Mouse (Mus musculus) left cerebral cortex, postnatal 25 days (tissue): ENCODE measurements at regions not wholly inside any gene's neighbourhood (a gene's known extent, or its start where the extent isn't known, plus 50 kb on each side); places are given as distances from the start of the nearest gene placed in this dataset.

Experiments
- DNase-seq, 2 experiments: peaks; one replicate each; pipeline ENCODE4 v3.0.0; 2022; ENCODE audit warnings: low spot score in 2 of 2, mixed read lengths in 1 of 2
- intact Hi-C: fragments of 180-260 bp; cut with DNase I; formaldehyde crosslinking; loops from one replicate; pipeline ENCODE4 v1.15.1; 2025

GRCm38 (mm10) chr6:102977122-102977521, 404.2 kb upstream of the Cntn3 start:
- intact Hi-C loops = loop anchor here (10.0 kb wide), 2 partner anchors 228 to 708 kb away; no protein-coding TSS in a partner anchor
- DNase-seq = no peak

GRCm38 (mm10) chr6:103023326-103023725, 450.4 kb upstream of the Cntn3 start:
- intact Hi-C loops = no loop called here
- DNase-seq = no peak

- peak in 1 of 2 experiments; percentile 15 for DNase-seq
Measured at GRCm38 (mm10) chr6:103024006-103024405, 451.1 kb upstream of the Cntn3 start.

GRCm38 (mm10) chr6:103028150-103028549, 455.2 kb upstream of the Cntn3 start:
- intact Hi-C loops = no loop called here
- peak; percentile 14 to 74 for DNase-seq

More at GRCm38 (mm10) chr6:103024006-103024405, 451.1 kb upstream of the Cntn3 start:
- intact Hi-C loops = no loop called here

- no peak for DNase-seq
- intact Hi-C loops = no loop called here
Measured at GRCm38 (mm10) chr6:103033418-103033817, 460.5 kb upstream of the Cntn3 start.

GRCm38 (mm10) chr6:103033919-103034318, 461.0 kb upstream of the Cntn3 start:
- DNase-seq = no peak
- intact Hi-C loops = no loop called here

- intact Hi-C loops = no loop called here
- DNase-seq = peak; percentile 27 to 81
Measured at GRCm38 (mm10) chr6:103060591-103060990, 449.8 kb upstream of the Chl1 start.

- no peak for DNase-seq
- intact Hi-C loops = loop anchor here (10.0 kb wide), 1 partner anchor 261 kb away; no protein-coding TSS in a partner anchor
Measured at GRCm38 (mm10) chr6:103106189-103106588, 404.2 kb upstream of the Chl1 start.

- DNase-seq = no peak
- intact Hi-C loops = no loop called here
Measured at GRCm38 (mm10) chr6:103119537-103119936, 390.8 kb upstream of the Chl1 start.

- DNase-seq = peak in 1 of 2 experiments; percentile 11
Measured at GRCm38 (mm10) chr6:103140851-103141250, 369.5 kb upstream of the Chl1 start.

GRCm38 (mm10) chr6:103177851-103178250, 332.5 kb upstream of the Chl1 start:
- intact Hi-C loops = no loop called here
- DNase-seq = no peak

More at GRCm38 (mm10) chr6:103140851-103141250, 369.5 kb upstream of the Chl1 start:
- intact Hi-C loops = no loop called here

- intact Hi-C loops = no loop called here
Measured at GRCm38 (mm10) chr6:103183355-103183754, 327.0 kb upstream of the Chl1 start.

GRCm38 (mm10) chr6:103196838-103197237, 313.5 kb upstream of the Chl1 start:
- intact Hi-C loops = loop anchor here (5.0 to 10.0 kb wide), 2 partner anchors 355 to 1542 kb away; no protein-coding TSS in a partner anchor
- no peak for DNase-seq

More at GRCm38 (mm10) chr6:103183355-103183754, 327.0 kb upstream of the Chl1 start:
- no peak for DNase-seq

GRCm38 (mm10) chr6:103201605-103202004, 308.8 kb upstream of the Chl1 start:
- peak in 1 of 2 experiments; percentile 57 for DNase-seq
- intact Hi-C loops = loop anchor here (10.0 kb wide), 2 partner anchors 227 to 607 kb away; no protein-coding TSS in a partner anchor

GRCm38 (mm10) chr6:103209202-103209601, 301.2 kb upstream of the Chl1 start:
- intact Hi-C loops = loop anchor here (10.0 kb wide), 2 partner anchors 234 to 614 kb away; no protein-coding TSS in a partner anchor
- no peak for DNase-seq

- intact Hi-C loops = no loop called here
- DNase-seq = no peak
Measured at GRCm38 (mm10) chr6:103213160-103213559, 297.2 kb upstream of the Chl1 start.

GRCm38 (mm10) chr6:103236896-103237295, 273.5 kb upstream of the Chl1 start:
- no peak for DNase-seq
- intact Hi-C loops = no loop called here

GRCm38 (mm10) chr6:103268984-103269383, 241.4 kb upstream of the Chl1 start:
- DNase-seq = no peak
- intact Hi-C loops = no loop called here

- intact Hi-C loops = no loop called here
- no peak for DNase-seq
Measured at GRCm38 (mm10) chr6:103272216-103272615, 238.2 kb upstream of the Chl1 start.

GRCm38 (mm10) chr6:103275071-103275470, 235.3 kb upstream of the Chl1 start:
- intact Hi-C loops = no loop called here
- DNase-seq = no peak

- peak; percentile 42 to 61 for DNase-seq
- intact Hi-C loops = no loop called here
Measured at GRCm38 (mm10) chr6:103275476-103275875, 234.9 kb upstream of the Chl1 start.

- DNase-seq = no peak
- intact Hi-C loops = no loop called here
Measured at GRCm38 (mm10) chr6:103296015-103296414, 214.4 kb upstream of the Chl1 start.
